Mouse (Mus musculus): ENCODE data around the gene Acoxl. TPM values are rescaled to one million over a fixed set of nuclear protein-coding genes. Genes with fewer than 3 reads are reported as not detected.
A peak's percentile ranks its signal among the peaks of the same experiment; 100 is the strongest.

Gene Acoxl
- polyA plus RNA-seq, 1 experiment from 2014 or later = 0.06 TPM

- 9% methylated on average over 10 of the region's 10 CpGs for whole genome bisulfite sequencing
- Histone ChIP-seq H3K27me3 (peaks cover 19% of the 10 kb centered on the region), H3K9ac (peak overlapping the region; percentile 88), H3K4me2 (replicated peaks) (peak overlapping the region; percentile 97), H3K4me3 (peak overlapping the region; percentile 79), H3K4me1 (peaks cover 53% of the 10 kb centered on the region), H3K27ac (no peak overlapping the region), H3K36me3 (peaks cover 31% of the 10 kb centered on the region), H3K9me3 (no peaks in the 10 kb centered on the region)
- no peak for ATAC-seq (ENCODE audit: low FRiP score, low read depth)
Measured at GRCm38 (mm10) chr2:128128532-128128931, 289.9 kb downstream of the Acoxl start.

GRCm38 (mm10) chr2:128131503-128131902 lies 292.8 kb downstream of the Acoxl start:
- no peak overlapping the region for H3K9ac ChIP-seq
- H3K27me3 ChIP-seq = no peaks in the 10 kb centered on the region
- peaks cover 47% of the 10 kb centered on the region for H3K36me3 ChIP-seq
- peaks cover 58% of the 10 kb centered on the region for H3K4me1 ChIP-seq
- no peak overlapping the region for H3K4me2 ChIP-seq (replicated peaks)
- H3K4me3 ChIP-seq = no peak overlapping the region
- no peak for ATAC-seq (ENCODE audit: low FRiP score, low read depth)
- H3K9me3 ChIP-seq = no peaks in the 10 kb centered on the region
- H3K27ac ChIP-seq = no peak overlapping the region
- 75% methylated on average over 11 of the region's 11 CpGs for WGBS

GRCm38 (mm10) chr2:128132635-128133034 lies 294.0 kb downstream of the Acoxl start:
- peaks cover 62% of the 10 kb centered on the region for H3K4me1 ChIP-seq
- H3K27me3 ChIP-seq = no peaks in the 10 kb centered on the region
- H3K36me3 ChIP-seq = peaks cover 47% of the 10 kb centered on the region
- H3K4me2 ChIP-seq (replicated peaks) = no peak overlapping the region
- no peak for ATAC-seq (ENCODE audit: low FRiP score, low read depth)
- no peak overlapping the region for H3K27ac ChIP-seq
- H3K9ac ChIP-seq = no peak overlapping the region
- no peak overlapping the region for H3K4me3 ChIP-seq
- 80% methylated on average over 5 of the region's 5 CpGs for WGBS
- H3K9me3 ChIP-seq = no peaks in the 10 kb centered on the region

- Histone ChIP-seq H3K27ac (no peak overlapping the region), H3K27me3 (no peaks in the 10 kb centered on the region), H3K36me3 (peaks cover 47% of the 10 kb centered on the region), H3K4me3 (no peak overlapping the region), H3K9ac (no peak overlapping the region), H3K4me2 (replicated peaks) (no peak overlapping the region), H3K9me3 (no peaks in the 10 kb centered on the region), H3K4me1 (peaks cover 69% of the 10 kb centered on the region)
- no peak for ATAC-seq (ENCODE audit: low FRiP score, low read depth)
Measured at GRCm38 (mm10) chr2:128133865-128134264, 295.2 kb downstream of the Acoxl start.

GRCm38 (mm10) chr2:128134474-128134873 lies 295.8 kb downstream of the Acoxl start:
- H3K36me3 ChIP-seq = peaks cover 47% of the 10 kb centered on the region
- peaks cover 71% of the 10 kb centered on the region for H3K4me1 ChIP-seq
- WGBS = 75% methylated on average over 5 of the region's 5 CpGs
- H3K27ac ChIP-seq = no peak overlapping the region
- no peaks in the 10 kb centered on the region for H3K27me3 ChIP-seq
- no peaks in the 10 kb centered on the region for H3K9me3 ChIP-seq
- no peak for ATAC-seq (ENCODE audit: low FRiP score, low read depth)
- H3K9ac ChIP-seq = no peak overlapping the region
- no peak overlapping the region for H3K4me3 ChIP-seq
- H3K4me2 ChIP-seq (replicated peaks) = no peak overlapping the region

- no peak for ATAC-seq (ENCODE audit: low FRiP score, low read depth)
- no peak overlapping the region for H3K27ac ChIP-seq
- WGBS = 64% methylated on average over 8 of the region's 8 CpGs
- H3K9ac ChIP-seq = peak overlapping the region; percentile 8; the same call in 1 of the 2 replicates
- no peaks in the 10 kb centered on the region for H3K27me3 ChIP-seq
- peaks cover 71% of the 10 kb centered on the region for H3K4me1 ChIP-seq
- H3K9me3 ChIP-seq = no peaks in the 10 kb centered on the region
- H3K36me3 ChIP-seq = peaks cover 43% of the 10 kb centered on the region
- no peak overlapping the region for H3K4me2 ChIP-seq (replicated peaks)
- H3K4me3 ChIP-seq = no peak overlapping the region
Measured at GRCm38 (mm10) chr2:128134948-128135347, 296.3 kb downstream of the Acoxl start.

- H3K36me3 ChIP-seq = peaks cover 26% of the 10 kb centered on the region
- no peak overlapping the region for H3K4me2 ChIP-seq (replicated peaks)
- H3K9ac ChIP-seq = no peak overlapping the region
- no peak overlapping the region for H3K4me3 ChIP-seq
- H3K9me3 ChIP-seq = no peaks in the 10 kb centered on the region
- 89% methylated on average over 16 of the region's 16 CpGs for WGBS
- no peaks in the 10 kb centered on the region for H3K27me3 ChIP-seq
- H3K4me1 ChIP-seq = peaks cover 61% of the 10 kb centered on the region
- no peak for ATAC-seq (ENCODE audit: low FRiP score, low read depth)
- no peak overlapping the region for H3K27ac ChIP-seq
Measured at GRCm38 (mm10) chr2:128136769-128137433, 298.2 kb downstream of the Acoxl start.

GRCm38 (mm10) chr2:128137480-128138276 lies 299.0 kb downstream of the Acoxl start:
- Histone ChIP-seq H3K4me3 (no peak overlapping the region), H3K9me3 (no peaks in the 10 kb centered on the region), H3K36me3 (peaks cover 28% of the 10 kb centered on the region), H3K4me2 (replicated peaks) (peak overlapping the region; percentile 14), H3K9ac (0 out of 2 replicates have a peak overlapping the region, but pooled peaks have one; percentile 19), H3K4me1 (peaks cover 61% of the 10 kb centered on the region), H3K27ac (peak overlapping the region; percentile 39; the same call in 1 of the 2 replicates), H3K27me3 (no peaks in the 10 kb centered on the region)
- 51% methylated on average over 22 of the region's 22 CpGs for WGBS
- no peak for ATAC-seq (ENCODE audit: low FRiP score, low read depth)

- no peak overlapping the region for H3K9ac ChIP-seq
- H3K27ac ChIP-seq = no peak overlapping the region
- WGBS = 32% methylated on average over 8 of the region's 8 CpGs
- H3K36me3 ChIP-seq = peaks cover 33% of the 10 kb centered on the region
- no peak overlapping the region for H3K4me3 ChIP-seq
- H3K4me2 ChIP-seq (replicated peaks) = no peak overlapping the region
- H3K27me3 ChIP-seq = no peaks in the 10 kb centered on the region
- H3K4me1 ChIP-seq = peaks cover 61% of the 10 kb centered on the region
- ATAC-seq (ENCODE audit: low FRiP score, low read depth) = peak; percentile 42; the same call in 1 of the 2 replicates
- H3K9me3 ChIP-seq = no peaks in the 10 kb centered on the region
Measured at GRCm38 (mm10) chr2:128138924-128139323, 300.2 kb downstream of the Acoxl start.

- Histone ChIP-seq H3K9me3 (no peaks in the 10 kb centered on the region), H3K36me3 (peaks cover 32% of the 10 kb centered on the region), H3K4me1 (peaks cover 54% of the 10 kb centered on the region), H3K9ac (0 out of 2 replicates have a peak overlapping the region, but pooled peaks have one; percentile 4), H3K27ac (peak overlapping the region; percentile 39; the same call in 1 of the 2 replicates), H3K4me2 (replicated peaks) (0 out of 2 replicates have a peak overlapping the region, but pooled peaks have one; percentile 7), H3K4me3 (no peak overlapping the region), H3K27me3 (no peaks in the 10 kb centered on the region)
- ATAC-seq (ENCODE audit: low FRiP score, low read depth) = 0 out of 2 replicates have a peak, but pooled peaks have one; percentile 46
- 51% methylated on average over 15 of the region's 15 CpGs for WGBS
Measured at GRCm38 (mm10) chr2:128139781-128140180, 301.1 kb downstream of the Acoxl start.

- no peak overlapping the region for H3K9ac ChIP-seq
- 0 out of 2 replicates have a peak, but pooled peaks have one; percentile 34 for ATAC-seq (ENCODE audit: low FRiP score, low read depth)
- H3K27me3 ChIP-seq = no peaks in the 10 kb centered on the region
- peaks cover 50% of the 10 kb centered on the region for H3K4me1 ChIP-seq
- H3K4me2 ChIP-seq (replicated peaks) = 0 out of 2 replicates have a peak overlapping the region, but pooled peaks have one; percentile 7
- H3K36me3 ChIP-seq = peaks cover 28% of the 10 kb centered on the region
- no peaks in the 10 kb centered on the region for H3K9me3 ChIP-seq
- 74% methylated on average over 3 of the region's 3 CpGs for WGBS
- no peak overlapping the region for H3K27ac ChIP-seq
- no peak overlapping the region for H3K4me3 ChIP-seq
Measured at GRCm38 (mm10) chr2:128140183-128140582, 301.5 kb downstream of the Acoxl start.

GRCm38 (mm10) chr2:128143992-128144391 lies 305.3 kb downstream of the Acoxl start:
- Histone ChIP-seq H3K4me1 (peaks cover 16% of the 10 kb centered on the region), H3K4me3 (no peak overlapping the region), H3K9me3 (no peaks in the 10 kb centered on the region), H3K9ac (no peak overlapping the region), H3K36me3 (peaks cover 50% of the 10 kb centered on the region), H3K27me3 (no peaks in the 10 kb centered on the region), H3K4me2 (replicated peaks) (no peak overlapping the region), H3K27ac (no peak overlapping the region)
- no peak for ATAC-seq (ENCODE audit: low FRiP score, low read depth)

All from limb, embryonic 13.5 days (tissue).